Mouse (Mus musculus) cortical plate, adult 2 months (tissue): ENCODE results near the gene Megf6. TPM values are rescaled to one million over a fixed set of nuclear protein-coding genes. Genes with fewer than 3 reads are reported as not detected.

Source experiments
- H3K27ac ChIP-seq: fragments of 200-500 bp; 2 replicates; pipeline ENCODE4 v1.5.1; 2012; ENCODE audit warnings: low read length, control low read depth, inconsistent platforms; ENCODE audit not compliant: insufficient read depth
- H3K4me1 ChIP-seq: fragments of 200-500 bp; 2 replicates; pipeline ENCODE4 v1.6.1; 2011; ENCODE audit warnings: low read length; ENCODE audit not compliant: control insufficient read depth, insufficient read depth
- H3K4me3 ChIP-seq: fragments of 200-500 bp; 2 replicates; pipeline ENCODE4 v1.5.1; 2011; ENCODE audit warnings: mild to moderate bottlenecking, low read length, control low read depth; ENCODE audit not compliant: insufficient read depth
- CTCF ChIP-seq: fragments of 200-500 bp; IDR thresholded peaks from 2 replicates; pipeline ENCODE4 v1.5.1; 2011; ENCODE audit warnings: mild to moderate bottlenecking, control low read depth, low read length; ENCODE audit not compliant: insufficient read depth; ENCODE audit errors: extremely low read depth
- POLR2A ChIP-seq: fragments of 200-500 bp; IDR thresholded peaks from 2 replicates; pipeline ENCODE4 v1.6.1; 2011; ENCODE audit warnings: mild to moderate bottlenecking, low read length, control low read depth; ENCODE audit not compliant: insufficient read depth; ENCODE audit errors: extremely low read depth
- polyA plus RNA-seq: library from polyadenylated mRNA; depleted of rRNA; stranded (reverse); fragments of >200 nt; gene quantifications from 2 replicates; pipeline ENCODE4 v1.2.3, GENCODE M21; 2012

The Megf6 gene
- polyA plus RNA-seq, 1 experiment = 3.0 TPM

GRCm38 (mm10) chr4:154228336-154228735 is 57.8 kb downstream of the Megf6 start:
- H3K27ac ChIP-seq = no peak overlapping the region
- TF ChIP-seq POLR2A = no peak
- TF ChIP-seq CTCF = no peak
- peaks cover 2% of the 10 kb centered on the region; the same call in 1 of the 2 replicates for H3K4me1 ChIP-seq
- no peak overlapping the region for H3K4me3 ChIP-seq

- Histone ChIP-seq H3K27ac (no peak overlapping the region), H3K4me1 (no peaks in the 10 kb centered on the region), H3K4me3 (no peak overlapping the region)
- TF ChIP-seq CTCF (no peak), POLR2A (no peak)
Measured at GRCm38 (mm10) chr4:154229569-154229968, 59.0 kb downstream of the Megf6 start.

- Histone ChIP-seq H3K27ac (no peak overlapping the region), H3K4me1 (no peaks in the 10 kb centered on the region), H3K4me3 (no peak overlapping the region)
- no peak for TF ChIP-seq CTCF
- no peak for TF ChIP-seq POLR2A
Measured at GRCm38 (mm10) chr4:154231380-154231779, 60.9 kb downstream of the Megf6 start.

GRCm38 (mm10) chr4:154232295-154232694 is 61.8 kb downstream of the Megf6 start:
- no peak overlapping the region for H3K27ac ChIP-seq
- no peaks in the 10 kb centered on the region for H3K4me1 ChIP-seq
- TF ChIP-seq POLR2A (no peak), CTCF (no peak)
- H3K4me3 ChIP-seq = no peak overlapping the region

- no peak overlapping the region for H3K27ac ChIP-seq
- no peak for TF ChIP-seq POLR2A
- TF ChIP-seq CTCF = no peak
- no peak overlapping the region for H3K4me3 ChIP-seq
- H3K4me1 ChIP-seq = no peaks in the 10 kb centered on the region
Measured at GRCm38 (mm10) chr4:154236001-154236400, 65.5 kb downstream of the Megf6 start.

DNA sequence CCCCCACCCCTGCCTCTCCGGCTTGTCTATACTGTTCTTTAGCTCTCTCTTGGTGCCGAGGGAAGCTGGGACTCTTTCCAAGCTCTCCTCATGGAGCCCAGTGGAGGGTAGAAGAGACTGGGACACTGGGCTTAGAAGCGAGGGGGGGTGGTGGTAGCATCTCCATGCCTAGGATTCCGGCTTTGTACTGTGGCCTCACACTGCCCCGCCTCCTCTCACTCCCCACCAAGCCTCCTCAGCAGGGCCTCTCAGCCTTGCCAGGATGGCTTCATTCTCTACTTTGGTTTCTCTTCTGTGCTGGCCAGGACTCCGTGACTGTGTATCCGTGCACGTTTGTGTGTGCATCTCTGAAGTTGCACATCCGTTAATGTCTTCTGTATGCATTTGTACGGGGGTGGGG is 66.4 kb downstream of the Megf6 start:
- Histone ChIP-seq H3K27ac (no peak overlapping the region), H3K4me3 (no peak overlapping the region), H3K4me1 (no peaks in the 10 kb centered on the region)
- TF ChIP-seq POLR2A = no peak
- no peak for TF ChIP-seq CTCF

DNA sequence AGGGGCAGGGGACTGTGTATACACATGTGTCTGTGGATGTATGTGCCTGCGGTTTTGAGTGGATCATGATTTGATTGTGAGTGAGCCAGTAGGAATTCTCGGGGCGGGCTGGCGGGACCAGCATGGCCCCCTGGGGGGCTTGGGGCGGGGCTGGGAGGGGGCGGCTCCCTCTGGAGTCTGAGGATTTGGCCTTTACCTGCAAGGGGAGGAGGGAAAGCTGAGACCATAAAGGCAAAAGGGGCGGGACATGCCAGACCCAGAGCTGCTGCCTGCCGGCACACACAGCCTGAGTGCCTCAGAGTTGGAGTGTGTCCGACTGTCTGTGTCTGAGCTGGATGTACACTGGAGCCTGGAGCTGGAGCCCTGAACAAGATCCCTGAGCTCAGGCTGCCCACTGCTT is 66.8 kb downstream of the Megf6 start:
- Histone ChIP-seq H3K4me3 (no peak overlapping the region), H3K27ac (no peak overlapping the region), H3K4me1 (no peaks in the 10 kb centered on the region)
- TF ChIP-seq CTCF (no peak), POLR2A (no peak)

GRCm38 (mm10) chr4:154239199-154239598 is 68.7 kb downstream of the Megf6 start:
- no peak overlapping the region for H3K27ac ChIP-seq
- no peaks in the 10 kb centered on the region for H3K4me1 ChIP-seq
- TF ChIP-seq CTCF = no peak
- TF ChIP-seq POLR2A = no peak
- H3K4me3 ChIP-seq = no peak overlapping the region

- H3K27ac ChIP-seq = no peak overlapping the region
- TF ChIP-seq CTCF (0 out of 2 replicates have a peak, but pooled peaks have one; percentile 16), POLR2A (no peak)
Measured at GRCm38 (mm10) chr4:154240608-154241007, 70.1 kb downstream of the Megf6 start.

GRCm38 (mm10) chr4:154245342-154245741 is 74.8 kb downstream of the Megf6 start:
- no peak for TF ChIP-seq CTCF
- no peak for TF ChIP-seq POLR2A
- no peak overlapping the region for H3K4me3 ChIP-seq
- no peak overlapping the region for H3K27ac ChIP-seq
- no peaks in the 10 kb centered on the region for H3K4me1 ChIP-seq

More at GRCm38 (mm10) chr4:154240608-154241007, 70.1 kb downstream of the Megf6 start:
- Histone ChIP-seq H3K4me1 (no peaks in the 10 kb centered on the region), H3K4me3 (no peak overlapping the region)
